Mouse (Mus musculus) intestine, embryonic 14.5 days (tissue): ENCODE measurements around the gene Mn1. TPM values are rescaled to one million over a fixed set of nuclear protein-coding genes. Genes with fewer than 3 reads are reported as not detected.

Experiments used
- ATAC-seq: fragments of 200-750 bp; cut with Nextera tagmentation; replicated peaks from 2 replicates; pipeline ENCODE4 v1.8.0; 2017; ENCODE audit warnings: low read depth, moderate number of reproducible peaks, moderate TSS enrichment, moderate library complexity; ENCODE audit not compliant: low FRiP score, low TSS enrichment
- DNase-seq: peaks from one replicate; pipeline ENCODE4 v3.0.0-alpha.2; 2018; ENCODE audit warnings: low spot score
- H3K27ac ChIP-seq: fragments of 300-500 bp; sonication (generic); 2 replicates; pipeline ENCODE4 v1.5.1; 2014; ENCODE audit warnings: low read depth, mild to moderate bottlenecking, control low read depth
- H3K27me3 ChIP-seq: fragments of 300-500 bp; sonication (generic); replicated peaks from 2 replicates; pipeline ENCODE4 v1.6.1; 2014; ENCODE audit warnings: low read length, control low read depth; ENCODE audit not compliant: control insufficient read depth, insufficient read depth
- H3K36me3 ChIP-seq: fragments of 300-500 bp; sonication (generic); 2 replicates; pipeline ENCODE4 v1.6.1; 2014; ENCODE audit warnings: low read length, control low read depth; ENCODE audit not compliant: control insufficient read depth, insufficient read depth
- H3K4me1 ChIP-seq: fragments of 300-500 bp; sonication (generic); replicated peaks from 2 replicates; pipeline ENCODE4 v1.6.1; 2014; ENCODE audit warnings: low read length, control low read depth, mixed read lengths; ENCODE audit not compliant: control insufficient read depth, insufficient read depth
- H3K4me2 ChIP-seq: fragments of 300-500 bp; sonication (generic); 2 replicates; pipeline ENCODE4 v1.6.1; 2014; ENCODE audit warnings: low read length
- H3K4me3 ChIP-seq: fragments of 300-500 bp; sonication (generic); 2 replicates; pipeline ENCODE4 v1.5.1; 2014; ENCODE audit warnings: low read depth, low read length, control low read depth, mixed read lengths
- H3K9ac ChIP-seq: fragments of 300-500 bp; sonication (generic); 2 replicates; pipeline ENCODE4 v1.6.1; 2014; ENCODE audit warnings: mild to moderate bottlenecking, low read length
- H3K9me3 ChIP-seq: fragments of 300-500 bp; sonication (generic); 2 replicates; pipeline ENCODE4 v1.6.1; 2016; ENCODE audit warnings: low read length, control low read depth; ENCODE audit not compliant: control insufficient read depth
- WGBS: fragments of 180-500 bp; shearing (Covaris S2); extraction: QIAGEN DNeasy Blood & Tissue Kit; methylation state at CpG from one replicate; pipeline ENCODE4 v1.1.7; 2014; 5-methylcytosine and 5-hydroxymethylcytosine counted together
- polyA plus RNA-seq: library from polyadenylated mRNA; unstranded; fragments of >200 nt; fragmentation: Nextera tagmentation; extraction: Ambion mirVana; gene quantifications from 2 replicates; pipeline ENCODE4 v1.2.1, GENCODE M21; 2014

Mn1 gene
- polyA plus RNA-seq = 10.9 and 11.7 TPM in 2 replicates

GRCm38 (mm10) chr5:111416591-111417374 lies at the start of gene Mn1:
TSS of gene Mn1 (plus strand) at chr5:111417362.
- H3K9ac ChIP-seq = peak within 1 kb of the TSS; percentile 84
- WGBS = under 1% methylated on average over 79 of the region's 88 CpGs
- H3K4me2 ChIP-seq = peak within 1 kb of the TSS; percentile 86
- H3K36me3 ChIP-seq = peaks cover 18% of the 10 kb centered on the region
- peak; percentile 94 for DNase-seq
- peak; percentile 87 for ATAC-seq
- no peaks in the 10 kb centered on the region for H3K9me3 ChIP-seq
- H3K27ac ChIP-seq = peak within 1 kb of the TSS; percentile 85
- peaks cover 44% of the 10 kb centered on the region for H3K4me1 ChIP-seq
- peak within 1 kb of the TSS; percentile 74 for H3K4me3 ChIP-seq
- peaks cover 13% of the 10 kb centered on the region for H3K27me3 ChIP-seq

- Histone ChIP-seq H3K27me3 (no peaks in the 10 kb centered on the region), H3K36me3 (peaks cover 77% of the 10 kb centered on the region), H3K4me2 (no peak overlapping the region), H3K9ac (no peak overlapping the region), H3K4me1 (no peaks in the 10 kb centered on the region), H3K4me3 (no peak overlapping the region), H3K9me3 (no peaks in the 10 kb centered on the region), H3K27ac (no peak overlapping the region)
- ATAC-seq (no peak), DNase-seq (no peak)
- 85% methylated on average over 11 of the region's 11 CpGs for WGBS
Observed at GRCm38 (mm10) chr5:111367937-111368517, 49.1 kb upstream of the Mn1 start.

- no peak for ATAC-seq
- H3K27ac ChIP-seq = no peak overlapping the region
- WGBS = 83% methylated on average over 5 of the region's 5 CpGs
- DNase-seq = no peak
- H3K27me3 ChIP-seq = no peaks in the 10 kb centered on the region
- H3K9ac ChIP-seq = no peak overlapping the region
- H3K36me3 ChIP-seq = peaks cover 78% of the 10 kb centered on the region
- no peak overlapping the region for H3K4me2 ChIP-seq
- H3K4me1 ChIP-seq = no peaks in the 10 kb centered on the region
- H3K9me3 ChIP-seq = no peaks in the 10 kb centered on the region
- H3K4me3 ChIP-seq = no peak overlapping the region
Observed at GRCm38 (mm10) chr5:111368576-111368975, 48.6 kb upstream of the Mn1 start.

- H3K9ac ChIP-seq = no peak overlapping the region
- H3K36me3 ChIP-seq = peaks cover 89% of the 10 kb centered on the region
- H3K4me2 ChIP-seq = no peak overlapping the region
- no peak overlapping the region for H3K27ac ChIP-seq
- H3K4me1 ChIP-seq = no peaks in the 10 kb centered on the region
- no peak overlapping the region for H3K4me3 ChIP-seq
- no peaks in the 10 kb centered on the region for H3K27me3 ChIP-seq
- no peak for DNase-seq
- no peak for ATAC-seq
- H3K9me3 ChIP-seq = no peaks in the 10 kb centered on the region
- 84% methylated on average over 4 of the region's 4 CpGs for WGBS
Observed at GRCm38 (mm10) chr5:111375616-111376015, 41.5 kb upstream of the Mn1 start.

GRCm38 (mm10) chr5:111376276-111377020 lies 40.7 kb upstream of the Mn1 start:
- peaks cover 89% of the 10 kb centered on the region for H3K36me3 ChIP-seq
- H3K9me3 ChIP-seq = no peaks in the 10 kb centered on the region
- ATAC-seq = no peak
- H3K4me1 ChIP-seq = no peaks in the 10 kb centered on the region
- no peak overlapping the region for H3K9ac ChIP-seq
- no peak overlapping the region for H3K4me3 ChIP-seq
- no peak overlapping the region for H3K27ac ChIP-seq
- 92% methylated on average over 24 of the region's 24 CpGs for WGBS
- no peaks in the 10 kb centered on the region for H3K27me3 ChIP-seq
- no peak for DNase-seq
- H3K4me2 ChIP-seq = no peak overlapping the region

GRCm38 (mm10) chr5:111378126-111378993 lies 38.8 kb upstream of the Mn1 start:
- no peak overlapping the region for H3K9ac ChIP-seq
- no peaks in the 10 kb centered on the region for H3K4me1 ChIP-seq
- DNase-seq (no peak), ATAC-seq (no peak)
- no peaks in the 10 kb centered on the region for H3K27me3 ChIP-seq
- no peaks in the 10 kb centered on the region for H3K9me3 ChIP-seq
- H3K4me3 ChIP-seq = no peak overlapping the region
- no peak overlapping the region for H3K27ac ChIP-seq
- H3K36me3 ChIP-seq = peaks cover 85% of the 10 kb centered on the region
- 77% methylated on average over 7 of the region's 7 CpGs for WGBS
- H3K4me2 ChIP-seq = no peak overlapping the region

GRCm38 (mm10) chr5:111383335-111383734 lies 33.8 kb upstream of the Mn1 start:
- H3K4me1 ChIP-seq = no peaks in the 10 kb centered on the region; the same call in 1 of the 2 replicates
- H3K4me3 ChIP-seq = no peak overlapping the region
- H3K27me3 ChIP-seq = no peaks in the 10 kb centered on the region
- peaks cover 92% of the 10 kb centered on the region for H3K36me3 ChIP-seq
- DNase-seq (no peak), ATAC-seq (no peak)
- WGBS = 87% methylated on average over 5 of the region's 5 CpGs
- no peak overlapping the region for H3K27ac ChIP-seq
- no peaks in the 10 kb centered on the region for H3K9me3 ChIP-seq
- H3K4me2 ChIP-seq = no peak overlapping the region
- H3K9ac ChIP-seq = no peak overlapping the region

- ATAC-seq (no peak), DNase-seq (no peak)
- Histone ChIP-seq H3K36me3 (peaks cover 23% of the 10 kb centered on the region), H3K4me2 (no peak overlapping the region), H3K4me3 (no peak overlapping the region), H3K9me3 (no peaks in the 10 kb centered on the region), H3K9ac (no peak overlapping the region), H3K27me3 (no peaks in the 10 kb centered on the region), H3K27ac (no peak overlapping the region), H3K4me1 (peaks cover 27% of the 10 kb centered on the region)
- WGBS = 87% methylated on average over 10 of the region's 10 CpGs
Observed at GRCm38 (mm10) chr5:111390911-111391310, 26.3 kb upstream of the Mn1 start.
